Mouse (Mus musculus) kidney, adult 2 months (tissue): ENCODE results near the gene Smg6.
A peak's percentile ranks its signal among the peaks of the same experiment; 100 is the strongest.

Experiments
- CTCF ChIP-seq: fragments of 200-500 bp; conservative IDR thresholded peaks from 2 replicates; pipeline ENCODE4 v1.5.1; 2011; ENCODE audit warnings: low read depth, mild to moderate bottlenecking, control low read depth, low read length, moderate library complexity, mixed read lengths; ENCODE audit not compliant: insufficient read depth, insufficient read length
- POLR2A ChIP-seq: fragments of 200-500 bp; IDR thresholded peaks from one replicate; pipeline ENCODE4 v1.6.1; 2011; ENCODE audit warnings: low read depth, low read length, control low read depth

DNA sequence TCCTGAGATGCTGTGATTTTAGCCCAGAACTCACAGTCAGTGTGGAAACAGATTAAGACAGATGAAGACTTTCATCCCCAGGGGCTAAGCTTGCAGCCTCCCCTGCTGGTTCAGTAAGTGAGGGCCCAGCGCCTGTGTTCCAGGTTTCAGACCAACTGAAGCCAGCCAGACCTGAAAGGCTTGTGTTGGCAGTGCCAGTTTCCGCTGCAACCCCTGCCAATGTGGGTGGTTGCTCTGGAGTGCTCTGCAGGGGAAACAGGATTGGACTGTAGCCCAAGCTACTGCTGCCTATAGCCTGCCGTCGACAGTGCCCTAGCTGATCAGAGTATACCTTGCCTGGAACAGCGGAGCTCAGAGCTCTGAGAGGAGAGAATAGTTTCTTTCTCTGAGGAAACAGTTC, 206.7 kb downstream of the Smg6 start:
- TF ChIP-seq CTCF = peak; percentile 47; the same call in 1 of the 2 replicates
- TF ChIP-seq POLR2A = no peak
